Mouse (Mus musculus): ENCODE measurements around the gene Slc28a1. TPM values are rescaled to one million over a fixed set of nuclear protein-coding genes. Genes with fewer than 3 reads are reported as not detected.

Slc28a1 gene
- polyA plus RNA-seq, 1 experiment from 2014 or later = 0.49 TPM

- peak; percentile 92 for DNase-seq (ENCODE audit: low spot score)
These were observed 98.2 kb downstream of the Slc28a1 start for GRCm38 (mm10) chr7:81212697-81213346.

- DNase-seq (ENCODE audit: low spot score) = peak; percentile 17
These were observed 99.0 kb downstream of the Slc28a1 start, which contains the start of gene Pde8a for GRCm38 (mm10) chr7:81213347-81214152. TSS of gene Pde8a (plus strand) at chr7:81213596.

- DNase-seq (ENCODE audit: low spot score) = no peak
These were observed 99.7 kb downstream of the Slc28a1 start for GRCm38 (mm10) chr7:81214153-81214907.

- no peak for DNase-seq (ENCODE audit: low spot score)
These were observed 101.4 kb downstream of the Slc28a1 start for GRCm38 (mm10) chr7:81215950-81216349.

GRCm38 (mm10) chr7:81219321-81219720, 104.7 kb downstream of the Slc28a1 start:
- no peak for DNase-seq (ENCODE audit: low spot score)

Other genes starting within 250 kb of the Slc28a1 start
- gene Wdr73, start 213.5 kb upstream of the Slc28a1 start, polyA plus RNA-seq (2015; fragmentation: Nextera tagmentation; extraction: Ambion mirVana) = 38.2 and 44.6 TPM in 2 replicates
- 28.0 and 32.1 TPM in 2 replicates for gene Nmb, start 209.7 kb upstream of the Slc28a1 start, polyA plus RNA-seq (2015; fragmentation: Nextera tagmentation; extraction: Ambion mirVana)
- 193 and 208 TPM in 2 replicates for gene Sec11a, start 167.0 kb upstream of the Slc28a1 start, polyA plus RNA-seq (2015; fragmentation: Nextera tagmentation; extraction: Ambion mirVana)
- gene Zfp592, start 121.1 kb upstream of the Slc28a1 start, polyA plus RNA-seq (2015; fragmentation: Nextera tagmentation; extraction: Ambion mirVana) = 11.9 and 13.1 TPM in 2 replicates
- 0.33 and 0.47 TPM in 2 replicates for gene Alpk3, start 57.2 kb upstream of the Slc28a1 start, polyA plus RNA-seq (2015; fragmentation: Nextera tagmentation; extraction: Ambion mirVana)
- gene Pde8a, start 98.8 kb downstream of the Slc28a1 start, polyA plus RNA-seq (2015; fragmentation: Nextera tagmentation; extraction: Ambion mirVana) = 1.2 TPM in 2 replicates
- 1,759 and 1,761 TPM in 2 replicates for gene Rps17, start 230.5 kb downstream of the Slc28a1 start, polyA plus RNA-seq (2015; fragmentation: Nextera tagmentation; extraction: Ambion mirVana)

Measured in thymus, postnatal 0 days (tissue).